12 mouse cellular contexts compared by ENCODE assay signal in genomic region chr9:56869552-56869951, GRCm38 (mm10). TPM values are rescaled to one million over a fixed set of nuclear protein-coding genes. Genes with fewer than 3 reads are reported as not detected.
DNase-seq lines count a peak whose midpoint lies in the region; ATAC-seq and TF ChIP-seq lines count a peak whose summit lies in the region.
"Had no signal": no experiment of that assay in that cellular context is flagged by ENCODE, and none has a peak within 500 bp of the region (broad histone marks: within the 10 kb centered on the region; RNA-seq: fewer than 3 reads in every experiment).

No protein-coding gene starts in this region.

- H3K4me1 ChIP-seq in heart, postnatal 0 days (ENCODE audit: control insufficient read depth, insufficient read depth), result peaks cover 69% of the 10 kb centered on the region
- H3K4me1 ChIP-seq in forebrain, embryonic 10.5 days, result peaks cover 23% of the 10 kb centered on the region

- 57% methylated on average over 13 of the region's 13 CpGs for WGBS in heart, postnatal 0 days
- WGBS in forebrain, embryonic 10.5 days, result 77% methylated on average over 13 of the region's 13 CpGs

- no peak overlapping the region for H3K4me2 ChIP-seq in heart, postnatal 0 days (ENCODE audit: low read depth, low read length)

- TF ChIP-seq EP300 in heart, postnatal 0 days (IDR thresholded peaks at IDR 0.05; ENCODE audit: low read depth), result no peak

- H3K36me3 ChIP-seq in heart, postnatal 0 days (replicated peaks; ENCODE audit: control insufficient read depth, insufficient read depth, low read length), result no peaks in the 10 kb centered on the region
- H3K36me3 ChIP-seq in forebrain, embryonic 10.5 days (replicated peaks), result no peaks in the 10 kb centered on the region
- H3K36me3 ChIP-seq: embryonic facial prominence, embryonic 13.5 days; G1E; intestine, embryonic 15.5 days had no signal

- H3K9ac ChIP-seq in heart, postnatal 0 days (replicated peaks; ENCODE audit: low read depth, low read length), result no peak overlapping the region
- H3K9ac ChIP-seq: intestine, embryonic 15.5 days had no signal

- intact Hi-C loops in heart, postnatal 25 days (cut with DNase I), result no loop called here

- no peak for DNase-seq in heart, postnatal 0 days (ENCODE audit: low spot score)
- no peak for DNase-seq in heart, postnatal 25 days (ENCODE audit: low spot score)
- DNase-seq in frontal cortex, adult 2 months (ENCODE audit: extremely low spot score in 1 of 2, low spot score in 1 of 2), result peak; percentile 80 to 84
- peak; percentile 83 for DNase-seq in kidney, postnatal 10 days
- peak; percentile 90 for DNase-seq in right cerebral cortex, adult 18-20 months
- DNase-seq in forebrain, embryonic 10.5 days (ENCODE audit: extremely low spot score, low spot score), result no peak
- DNase-seq in embryo, embryonic 10 days (ENCODE audit: low spot score), result no peak
- DNase-seq in cerebellum, postnatal 25 days, result no peak

- TF ChIP-seq CTCF in heart, postnatal 0 days (IDR thresholded peaks at IDR 0.05; ENCODE audit: low read depth), result no peak

- H3K9me3 ChIP-seq in heart, postnatal 0 days (replicated peaks; ENCODE audit: control insufficient read depth, low read length), result no peaks in the 10 kb centered on the region
- H3K9me3 ChIP-seq in forebrain, embryonic 10.5 days, result no peaks in the 10 kb centered on the region
- H3K9me3 ChIP-seq: embryonic facial prominence, embryonic 13.5 days; G1E; intestine, embryonic 15.5 days; megakaryocyte, embryonic 14.5 days had no signal

- no peak overlapping the region for H3K4me3 ChIP-seq in heart, postnatal 0 days (ENCODE audit: low read depth, low read length)
- no peak overlapping the region for H3K4me3 ChIP-seq in forebrain, embryonic 10.5 days
- H3K4me3 ChIP-seq: embryonic facial prominence, embryonic 13.5 days; intestine, embryonic 15.5 days; megakaryocyte, embryonic 14.5 days had no signal

- H3K27ac ChIP-seq in heart, postnatal 0 days (ENCODE audit: low read depth), result peak overlapping the region; percentile 39; the same call in 1 of the 2 replicates
- H3K27ac ChIP-seq in forebrain, embryonic 10.5 days, result no peak overlapping the region

- H3K27me3 ChIP-seq in heart, postnatal 0 days (ENCODE audit: control insufficient read depth, insufficient read depth, low read length), result no peaks in the 10 kb centered on the region
- H3K27me3 ChIP-seq in forebrain, embryonic 10.5 days (ENCODE audit: poor library complexity, severe bottlenecking), result peaks cover 41% of the 10 kb centered on the region
- H3K27me3 ChIP-seq: intestine, embryonic 15.5 days had no signal

- ATAC-seq in heart, postnatal 0 days (ENCODE audit: insufficient read depth, low read depth), result no peak
- ATAC-seq: intestine, embryonic 15.5 days had no signal

RNA-seq across cellular contexts. Expression of gene Cspg4, which starts 4.7 kb away (rescaled TPM):
- 62.4 and 93.5 TPM in 2 replicates for total RNA-seq in heart, postnatal 0 days (2014; rRNA removed; ENCODE audit: low replicate concordance)
- 14.4 and 17.4 TPM in 2 replicates for polyA plus RNA-seq in heart, postnatal 0 days (2015; fragmentation: Nextera tagmentation; extraction: Ambion mirVana)
- 10 to 100 TPM; 15.2 to 20.4 TPM for total RNA-seq in heart, postnatal 25 days (2021)
- 10.9 and 12.0 TPM in 2 replicates for polyA plus RNA-seq in frontal cortex, adult 2 months (2012; rRNA removed)
- polyA plus RNA-seq in forebrain, embryonic 10.5 days (2016; fragmentation: Nextera tagmentation; extraction: Ambion mirVana), result 0.88 and 1.1 TPM in 2 replicates
- polyA plus RNA-seq: G1E had no signal

RNA-seq across cellular contexts. Expression of gene Odf3l1, which starts 5.1 kb away (rescaled TPM):
- total RNA-seq in heart, postnatal 0 days (2014; rRNA removed; ENCODE audit: low replicate concordance), result not detected in 2 replicates
- polyA plus RNA-seq in heart, postnatal 0 days (2015; fragmentation: Nextera tagmentation; extraction: Ambion mirVana), result 0.12 and 0.36 TPM in 2 replicates
- not detected for total RNA-seq in heart, postnatal 25 days (2021)
- polyA plus RNA-seq in frontal cortex, adult 2 months (2012; rRNA removed), result 0.13 and 0.22 TPM in 2 replicates
- polyA plus RNA-seq in forebrain, embryonic 10.5 days (2016; fragmentation: Nextera tagmentation; extraction: Ambion mirVana), result not detected in 2 replicates
- total RNA-seq: G1E had no signal
- polyA plus RNA-seq: G1E had no signal

RNA-seq across cellular contexts. Expression of gene Snx33, which starts 58.6 kb away (rescaled TPM):
- total RNA-seq in heart, postnatal 0 days (2014; rRNA removed; ENCODE audit: low replicate concordance), result 11.4 and 13.5 TPM in 2 replicates
- polyA plus RNA-seq in heart, postnatal 0 days (2015; fragmentation: Nextera tagmentation; extraction: Ambion mirVana), result 4.4 and 5.2 TPM in 2 replicates
- 10 to 100 TPM in 1 of 2 experiments, 1 to 10 TPM in 1; 8.9 to 12.5 TPM for total RNA-seq in heart, postnatal 25 days (2021)
- polyA plus RNA-seq in frontal cortex, adult 2 months (2012; rRNA removed), result 4.9 and 5.3 TPM in 2 replicates
- polyA plus RNA-seq in forebrain, embryonic 10.5 days (2016; fragmentation: Nextera tagmentation; extraction: Ambion mirVana), result 8.6 and 9.9 TPM in 2 replicates

Comparison
In these comparisons a context has a peak if more than half of its experiments do, and no peak if none do; other contexts are left out.
1. DNase-seq: peak in frontal cortex, adult 2 months (2 of 2), kidney, postnatal 10 days (single experiment) and right cerebral cortex, adult 18-20 months (single experiment); none in heart, postnatal 0 days (single experiment), heart, postnatal 25 days (single experiment), forebrain, embryonic 10.5 days (single experiment), embryo, embryonic 10 days (single experiment) and cerebellum, postnatal 25 days (0 of 2).